Mouse (Mus musculus) layer of hippocampus, adult 18-20 months (tissue): ENCODE data around the gene Tle3. TPM values are rescaled to one million over a fixed set of nuclear protein-coding genes. Genes with fewer than 3 reads are reported as not detected.

ENCODE experiments used
- DNase-seq, 2 experiments: peaks; one replicate each; pipeline ENCODE4 v3.0.0; 2022; ENCODE audit warnings: low spot score in 2 of 2
- total RNA-seq, 2 experiments: library from RNA; stranded (reverse); gene quantifications; 2 replicates each; pipeline ENCODE4 v1.2.3; 2021

Gene Tle3
- total RNA-seq, 2 experiments from 2014 or later, result 58.1 to 59.7 TPM

- no peak for DNase-seq
Measured at GRCm38 (mm10) chr9:61431830-61432229, 59.7 kb downstream of the Tle3 start.

- DNase-seq, result no peak
Measured at GRCm38 (mm10) chr9:61433206-61433605, 61.0 kb downstream of the Tle3 start.

GRCm38 (mm10) chr9:61434062-61434461 is 61.9 kb downstream of the Tle3 start:
- peak; percentile 70 to 76 for DNase-seq

GRCm38 (mm10) chr9:61435191-61435989 is 63.2 kb downstream of the Tle3 start:
- no peak for DNase-seq

GRCm38 (mm10) chr9:61436104-61436503 is 63.9 kb downstream of the Tle3 start:
- no peak for DNase-seq

DNA sequence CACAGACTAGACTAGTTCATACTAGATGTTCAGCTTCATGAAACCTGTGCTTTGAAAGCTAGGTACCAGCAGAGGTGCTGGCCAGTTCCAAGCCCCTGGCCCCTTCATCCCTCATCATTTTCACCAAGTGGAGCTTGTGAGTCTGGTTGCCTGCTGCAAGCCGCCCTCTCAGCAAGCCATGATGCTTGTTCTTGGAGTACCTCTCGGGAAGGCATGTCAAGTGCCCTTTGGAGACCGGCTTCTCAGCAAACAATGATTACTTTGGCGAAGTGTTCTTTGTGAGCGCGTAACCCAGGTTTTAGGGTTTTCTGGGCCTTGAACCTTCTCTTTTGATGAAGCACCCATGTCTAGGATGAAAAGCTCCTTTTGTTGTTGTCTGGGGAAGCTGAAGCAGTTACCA is 64.6 kb downstream of the Tle3 start:
- no peak for DNase-seq

DNA sequence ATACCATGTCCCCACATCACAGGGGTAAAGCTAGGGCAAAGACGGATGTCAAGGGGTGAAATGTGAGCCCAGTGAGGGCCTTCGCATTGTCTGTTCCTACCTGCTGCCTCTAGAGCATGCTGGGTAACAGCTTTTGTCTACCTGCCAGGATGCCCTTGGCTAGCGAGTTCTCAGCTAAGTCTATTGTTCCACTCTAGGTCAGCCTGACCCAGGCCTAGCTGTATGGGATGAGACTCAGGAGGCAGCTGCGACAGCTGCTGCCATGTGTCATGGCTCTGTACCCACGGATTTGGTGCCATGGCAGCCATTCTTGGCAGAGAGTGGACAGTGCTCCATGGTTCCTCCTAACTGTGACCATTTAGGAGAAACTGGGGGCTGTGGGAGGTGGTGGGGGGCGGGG is 66.9 kb downstream of the Tle3 start:
- no peak for DNase-seq

- no peak for DNase-seq
Measured at GRCm38 (mm10) chr9:61439979-61440378, 67.8 kb downstream of the Tle3 start.

DNA sequence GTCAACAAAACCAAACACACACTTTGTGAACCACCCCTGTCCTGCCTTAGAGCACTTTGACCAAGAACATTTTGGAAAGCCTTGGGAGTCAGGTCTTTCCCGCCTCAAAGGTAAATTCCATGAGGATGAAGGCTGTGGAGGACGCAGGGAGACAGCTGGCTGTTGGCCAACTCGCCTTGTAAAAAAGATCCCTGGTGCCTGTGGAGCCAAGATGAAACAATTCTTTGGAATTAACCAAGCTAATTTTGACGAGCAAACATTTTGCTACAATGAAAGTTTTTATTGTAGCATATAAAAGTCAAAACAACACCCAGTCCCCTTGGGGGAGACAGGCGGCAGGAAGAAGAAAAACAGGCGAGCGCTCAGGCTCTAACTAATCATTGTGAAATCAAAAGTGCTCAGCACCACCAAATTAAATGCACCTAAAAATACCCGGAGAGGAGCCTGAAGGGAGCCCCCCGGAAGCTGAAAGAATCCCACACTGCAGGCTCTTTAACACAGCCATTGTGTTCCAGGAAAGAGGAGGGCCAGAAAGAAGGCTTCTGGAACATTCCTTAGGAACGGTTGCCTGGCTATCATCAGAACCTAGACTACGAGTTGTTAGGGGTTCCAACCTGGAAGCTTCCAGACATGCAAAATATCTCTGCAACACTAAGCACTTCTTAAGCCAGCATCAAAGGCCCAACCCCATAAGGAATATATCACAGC is 69.2 kb downstream of the Tle3 start:
- no peak for DNase-seq

DNA sequence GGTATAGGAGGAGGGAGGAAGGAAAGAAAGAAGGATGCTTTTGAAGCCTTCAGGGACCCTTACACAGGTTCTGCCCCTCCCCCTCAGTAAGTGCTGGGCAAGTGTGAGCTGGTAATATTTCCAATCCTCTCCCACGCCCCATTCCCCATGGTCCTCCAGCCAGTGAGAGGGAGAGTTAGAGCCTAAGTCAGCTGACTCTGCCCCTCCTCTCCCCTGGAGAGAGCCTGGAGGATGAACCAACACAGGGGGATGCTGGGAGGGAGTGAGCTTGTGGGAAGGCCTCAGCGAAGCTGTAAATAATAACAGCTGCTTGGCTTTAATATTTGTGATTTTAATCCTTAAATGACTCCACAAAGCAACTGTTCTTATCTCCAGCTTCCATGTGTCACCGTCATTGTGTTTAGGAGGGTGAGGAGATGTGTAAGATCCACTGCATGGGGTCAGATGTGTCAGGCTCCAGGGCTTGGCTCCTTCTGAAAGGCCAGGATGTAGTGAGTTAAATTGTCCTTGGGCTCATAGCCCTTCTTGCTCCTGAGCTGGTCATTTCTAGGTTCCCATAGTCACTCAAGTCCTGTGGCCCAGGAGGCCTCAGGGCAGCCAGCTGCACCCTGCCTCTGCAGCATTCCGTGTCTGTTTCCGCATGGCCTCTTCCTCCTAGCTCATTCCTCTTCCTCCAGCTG is 70.9 kb downstream of the Tle3 start:
- DNase-seq, result no peak

GRCm38 (mm10) chr9:61445151-61445550 is 73.0 kb downstream of the Tle3 start:
- no peak for DNase-seq

- no peak for DNase-seq
Measured at GRCm38 (mm10) chr9:61445711-61446222, 73.6 kb downstream of the Tle3 start.

- no peak for DNase-seq
Measured at GRCm38 (mm10) chr9:61446965-61447364, 74.8 kb downstream of the Tle3 start.

DNA sequence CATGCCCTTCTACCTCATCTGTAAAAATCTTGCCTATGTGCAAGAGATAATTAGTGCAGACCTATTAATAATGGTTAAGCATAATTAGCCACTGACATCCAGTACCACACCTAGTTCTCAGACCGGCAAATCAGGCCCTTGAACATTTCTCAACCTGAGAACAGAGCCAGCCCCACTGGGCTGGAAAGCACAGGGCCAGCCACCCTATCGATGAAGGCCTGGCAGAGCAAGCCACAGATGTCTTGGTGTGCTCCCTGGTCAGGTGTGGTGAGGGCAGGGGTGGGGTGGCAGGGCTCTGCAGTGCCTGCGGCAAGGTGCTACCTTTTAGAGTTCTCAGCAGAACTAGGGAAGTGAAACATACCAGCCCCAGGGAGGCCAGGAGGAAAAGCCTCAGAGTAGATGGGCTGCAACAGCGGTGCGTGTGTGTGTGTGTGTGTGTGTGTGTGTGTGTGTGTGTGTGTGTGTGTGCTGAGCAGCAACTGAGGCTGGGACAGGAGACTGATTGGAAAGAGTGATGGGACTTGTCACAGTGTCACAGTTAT is 77.3 kb downstream of the Tle3 start:
- no peak for DNase-seq

- no peak for DNase-seq
Measured at GRCm38 (mm10) chr9:61452081-61452480, 79.9 kb downstream of the Tle3 start.

GRCm38 (mm10) chr9:61455861-61456261 is 83.7 kb downstream of the Tle3 start:
- DNase-seq, result no peak

- no peak for DNase-seq
Measured at GRCm38 (mm10) chr9:61456441-61457161, 84.4 kb downstream of the Tle3 start.

GRCm38 (mm10) chr9:61457162-61457523 is 85.0 kb downstream of the Tle3 start:
- DNase-seq, result no peak

DNA sequence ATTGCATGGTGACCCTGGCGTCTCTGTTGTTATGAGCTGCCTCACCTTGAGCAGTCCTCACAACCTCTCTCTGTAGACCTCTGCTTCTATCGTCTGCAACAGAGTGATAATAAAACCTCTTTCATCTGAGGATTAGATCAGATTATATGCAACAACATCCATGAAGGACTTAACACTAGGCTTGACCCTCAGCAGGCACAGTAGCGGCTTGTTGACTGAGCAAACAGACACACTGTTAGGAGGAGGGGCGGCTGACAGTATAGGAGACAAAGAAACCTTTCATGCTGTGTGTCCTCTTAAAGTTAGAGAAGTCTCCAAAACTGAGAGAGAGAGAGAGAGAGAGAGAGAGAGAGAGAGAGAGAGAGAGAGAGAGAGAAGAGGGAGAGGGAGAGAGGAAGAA is 89.7 kb downstream of the Tle3 start:
- DNase-seq, result no peak

DNA sequence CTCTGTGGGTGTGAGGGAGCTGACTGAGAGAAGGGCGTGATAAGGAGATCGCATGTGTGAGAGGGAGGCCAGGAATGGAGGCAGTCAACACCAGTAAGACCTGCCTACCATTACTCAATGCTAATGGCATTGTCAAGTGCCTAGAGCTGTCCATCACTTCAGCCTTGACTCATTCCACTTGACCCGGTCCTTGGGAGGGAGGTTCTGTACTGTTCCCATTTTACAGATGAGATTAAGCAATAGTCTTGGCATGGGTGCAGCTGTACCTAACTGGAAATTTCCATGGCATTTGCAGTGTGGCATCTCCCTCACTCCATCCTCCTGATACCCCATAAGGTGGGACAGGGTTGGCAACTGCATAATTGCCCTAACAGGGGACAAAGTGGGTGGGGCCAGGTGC is 95.3 kb downstream of the Tle3 start:
- DNase-seq, result no peak
